Mouse (Mus musculus) lung, adult 2 months (tissue): ENCODE measurements around the gene Cby3.

Experiments
- CTCF ChIP-seq: fragments of 200-500 bp; IDR thresholded peaks from 2 replicates; pipeline ENCODE4 v1.5.1; 2011; ENCODE audit warnings: mild to moderate bottlenecking, low read length, control low read depth; ENCODE audit not compliant: insufficient read depth
- POLR2A ChIP-seq: fragments of 200-500 bp; IDR thresholded peaks from 2 replicates; pipeline ENCODE4 v1.6.1; 2011; ENCODE audit warnings: low read depth, mild to moderate bottlenecking, control low read depth, low read length, borderline replicate concordance; ENCODE audit errors: extremely low read depth

DNA sequence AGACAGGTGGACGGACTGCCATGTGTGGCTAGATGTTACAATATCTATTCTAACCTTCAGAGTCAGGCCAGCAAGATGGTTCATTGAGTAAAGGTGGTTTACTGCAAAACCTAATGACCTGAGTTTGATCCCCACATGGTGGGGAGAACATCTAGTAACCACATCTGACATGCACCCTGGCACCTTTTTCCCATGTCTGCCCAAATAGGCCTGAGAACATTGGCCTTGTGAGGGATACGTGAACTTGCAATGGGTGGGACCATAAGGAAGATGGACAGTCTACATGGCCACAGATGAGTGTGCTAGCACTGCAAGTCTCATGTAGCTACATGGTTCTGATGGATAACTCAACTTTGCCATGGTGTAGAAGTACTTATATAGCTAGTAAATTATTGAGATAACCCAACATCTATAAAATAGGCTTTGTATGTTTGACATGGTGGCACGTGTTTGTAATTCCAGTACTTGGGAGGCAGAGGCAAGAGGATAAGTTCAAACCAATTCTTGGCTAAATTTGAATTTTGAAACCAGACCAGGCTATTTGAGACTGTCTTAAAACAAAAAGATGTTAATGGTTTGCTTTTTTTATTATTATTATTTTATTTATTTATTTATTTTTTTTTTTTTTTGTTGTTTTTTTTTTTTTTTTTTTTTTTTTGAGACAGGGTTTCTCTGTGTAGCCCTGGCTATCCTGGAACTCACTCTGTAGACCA lies 34.1 kb downstream of the Cby3 start:
- no peak for TF ChIP-seq CTCF
- TF ChIP-seq POLR2A = no peak
